Mouse (Mus musculus): ENCODE measurements around the gene BC035044. TPM values are rescaled to one million over a fixed set of nuclear protein-coding genes. Genes with fewer than 3 reads are reported as not detected.
"Not testable (repeated sequence)": the region's sequence is repeated elsewhere in the genome, so short reads cannot be mapped to it uniquely, and the experiment has no call there.

BC035044 gene
- polyA plus RNA-seq, 1 experiment = 16.3 TPM

DNA sequence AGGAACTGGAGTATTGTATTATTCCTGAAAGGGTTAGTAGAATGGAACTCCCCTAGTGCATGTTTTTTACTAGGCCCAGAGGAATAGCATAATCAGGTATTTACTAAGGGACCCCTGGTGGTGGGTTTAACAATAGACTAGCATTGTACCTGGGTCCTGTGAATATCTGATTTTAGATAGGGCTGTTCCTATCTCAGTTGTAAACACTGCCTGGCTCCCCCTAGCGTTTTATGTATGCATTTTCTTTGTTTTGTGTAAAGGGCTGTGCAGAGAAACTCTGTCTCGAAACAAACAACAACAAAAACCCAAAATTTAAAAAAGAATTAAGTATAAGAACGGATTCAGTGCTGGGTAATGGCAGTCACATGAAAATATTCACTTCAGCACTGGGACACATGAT is 83.9 kb downstream of the BC035044 start:
- no peak for TF ChIP-seq POLR2A (IDR thresholded peaks at IDR 0.05; ENCODE audit: low read depth, low read length)
- TF ChIP-seq CTCF (IDR thresholded peaks at IDR 0.05; ENCODE audit: extremely low read depth, insufficient read depth, insufficient read length, insufficient replicate concordance) = no peak
- DNase-seq (ENCODE audit: low read depth in 1 of 2, low spot score in 2 of 2) = no peak
- Histone ChIP-seq H3K27ac (ENCODE audit: insufficient read depth, low read length) (no peak overlapping the region), H3K4me1 (ENCODE audit: control insufficient read depth, insufficient read depth, insufficient read length) (peaks cover 5% of the 10 kb centered on the region; the same call in 1 of the 2 replicates), H3K36me3 (ENCODE audit: control insufficient read depth, insufficient read depth, low read length) (no peaks in the 10 kb centered on the region), H3K27me3 (ENCODE audit: control insufficient read depth, insufficient read depth, low read length) (no peaks in the 10 kb centered on the region), H3K4me3 (ENCODE audit: extremely low read depth, insufficient read depth, insufficient read length) (no peak overlapping the region)
- 71% methylated on average over 3 of the region's 3 CpGs for WGBS

DNA sequence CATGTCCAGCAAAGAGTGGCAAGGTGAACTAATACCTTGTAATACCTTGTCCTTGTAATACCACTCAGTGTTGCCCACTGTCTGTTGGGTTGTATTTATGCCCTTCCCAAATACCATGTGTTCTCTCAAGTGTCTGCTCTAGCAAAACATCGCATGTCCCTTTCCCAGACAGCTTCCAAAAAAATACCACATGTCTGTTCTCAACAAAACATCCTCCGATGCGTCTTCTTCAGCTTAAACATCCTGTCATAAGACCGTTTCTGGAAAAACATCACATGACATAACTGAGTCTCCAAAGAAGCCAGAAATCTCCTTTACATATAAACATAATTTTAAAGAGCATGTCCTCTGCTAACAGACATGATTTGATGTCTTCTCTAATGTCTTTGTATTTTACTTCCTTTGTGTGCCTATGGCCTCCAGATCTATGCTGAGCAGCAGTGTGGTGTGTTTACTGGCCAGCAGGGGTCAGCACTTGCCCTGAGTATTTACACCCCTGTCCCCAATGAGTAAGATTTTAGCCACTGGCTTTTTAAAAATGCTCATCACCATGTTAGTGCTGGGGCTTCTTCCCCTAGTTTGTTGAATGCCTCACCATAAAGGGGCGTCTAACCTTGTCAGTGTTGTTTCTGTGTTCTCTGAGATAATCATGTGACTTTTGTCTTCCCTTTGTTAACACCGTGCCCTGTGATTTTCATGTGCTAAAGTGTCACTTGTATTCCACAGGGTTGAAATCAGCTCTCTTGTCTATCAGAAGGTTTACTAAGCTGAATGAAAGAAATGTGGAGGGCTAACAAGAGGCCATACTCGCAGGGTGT is 85.9 kb downstream of the BC035044 start:
- WGBS = 74% methylated on average over 7 of the region's 7 CpGs
- H3K4me3 ChIP-seq (ENCODE audit: extremely low read depth, insufficient read depth, insufficient read length); H3K36me3 ChIP-seq (ENCODE audit: control insufficient read depth, insufficient read depth, low read length); H3K4me1 ChIP-seq (ENCODE audit: control insufficient read depth, insufficient read depth, insufficient read length); H3K27ac ChIP-seq (ENCODE audit: insufficient read depth, low read length); H3K27me3 ChIP-seq (ENCODE audit: control insufficient read depth, insufficient read depth, low read length): not testable (repeated sequence)
- peak; percentile 63 to 71 for DNase-seq (ENCODE audit: low read depth in 1 of 2, low spot score in 2 of 2)
- peak; percentile 27; the same call in 1 of the 2 replicates for TF ChIP-seq CTCF (IDR thresholded peaks at IDR 0.05; ENCODE audit: extremely low read depth, insufficient read depth, insufficient read length, insufficient replicate concordance)

DNA sequence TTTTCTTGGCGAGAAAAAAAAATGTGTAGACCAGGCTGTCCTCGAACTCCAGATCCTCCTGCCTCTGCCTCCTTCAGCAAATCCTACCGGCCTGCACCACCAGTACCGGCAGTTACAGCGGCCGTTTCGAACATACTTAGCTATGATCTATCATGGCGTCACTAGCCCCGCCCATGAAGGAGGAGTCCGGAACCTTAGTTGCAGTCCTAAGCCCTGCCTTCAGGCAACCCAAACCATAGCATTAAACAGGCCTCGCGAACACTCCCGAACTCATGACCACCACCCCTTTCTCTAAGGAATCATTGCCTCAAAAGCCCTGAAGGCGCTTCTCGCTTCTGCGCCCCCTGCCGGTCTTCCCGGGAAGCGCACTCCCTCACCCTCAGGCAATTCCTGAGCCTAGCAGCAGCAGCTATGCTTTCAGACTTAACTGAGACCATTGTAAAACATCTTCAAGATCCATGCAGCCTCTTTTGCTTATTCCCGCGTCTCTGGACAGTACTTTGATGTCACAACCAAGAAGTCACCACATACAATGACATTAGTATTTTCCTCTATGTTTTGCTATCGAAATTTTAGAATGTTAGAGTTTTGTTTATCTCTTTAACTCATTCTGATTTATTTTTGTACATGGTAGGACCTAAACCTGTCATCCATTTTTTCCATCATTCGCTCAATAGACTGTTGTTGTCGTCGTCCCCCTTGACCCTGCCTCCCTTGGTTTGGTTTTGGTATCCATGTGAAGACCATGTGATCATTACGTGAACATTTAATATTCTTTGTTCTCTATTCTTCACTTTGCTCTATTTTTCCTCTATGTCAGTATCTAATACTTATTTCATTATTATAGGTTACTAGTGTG is 87.7 kb downstream of the BC035044 start:
- H3K36me3 ChIP-seq (ENCODE audit: control insufficient read depth, insufficient read depth, low read length) = no peaks in the 10 kb centered on the region
- TF ChIP-seq CTCF (IDR thresholded peaks at IDR 0.05; ENCODE audit: extremely low read depth, insufficient read depth, insufficient read length, insufficient replicate concordance) (peak; percentile 93), POLR2A (IDR thresholded peaks at IDR 0.05; ENCODE audit: low read depth, low read length) (no peak)
- peak; percentile 86 to 97 for DNase-seq (ENCODE audit: low read depth in 1 of 2, low spot score in 2 of 2)
- H3K4me3 ChIP-seq (ENCODE audit: extremely low read depth, insufficient read depth, insufficient read length) = peak overlapping the region; percentile 42; the same call in 1 of the 2 replicates
- H3K4me1 ChIP-seq (ENCODE audit: control insufficient read depth, insufficient read depth, insufficient read length) = peaks cover 7% of the 10 kb centered on the region; the same call in 1 of the 2 replicates
- H3K27ac ChIP-seq (ENCODE audit: insufficient read depth, low read length) = no peak overlapping the region
- 8% methylated on average over 26 of the region's 26 CpGs for WGBS
- H3K27me3 ChIP-seq (ENCODE audit: control insufficient read depth, insufficient read depth, low read length) = no peaks in the 10 kb centered on the region

DNA sequence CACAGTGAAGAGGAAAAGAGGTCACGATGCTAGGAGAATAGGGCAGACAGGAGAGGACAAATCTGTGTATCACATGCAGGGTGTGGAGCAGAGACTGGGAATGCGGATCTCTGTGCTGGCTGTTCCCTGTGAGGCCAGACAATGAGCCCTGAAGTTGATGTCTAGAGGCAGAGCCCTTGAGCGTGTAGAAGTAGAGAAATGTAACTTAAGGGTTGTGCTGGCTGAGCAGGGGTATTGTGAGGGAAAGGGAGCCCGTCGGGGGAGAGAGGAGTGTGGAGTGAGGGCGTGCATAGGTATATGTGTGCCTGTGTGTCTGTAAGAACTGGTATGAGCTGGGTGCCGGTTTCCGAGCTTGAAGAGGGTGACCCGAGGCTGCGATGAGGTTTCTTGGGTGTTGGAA is 88.4 kb downstream of the BC035044 start:
- Histone ChIP-seq H3K27me3 (ENCODE audit: control insufficient read depth, insufficient read depth, low read length) (no peaks in the 10 kb centered on the region), H3K27ac (ENCODE audit: insufficient read depth, low read length) (peak overlapping the region; percentile 53; the same call in 1 of the 2 replicates), H3K4me3 (ENCODE audit: extremely low read depth, insufficient read depth, insufficient read length) (peak overlapping the region; percentile 42; the same call in 1 of the 2 replicates), H3K36me3 (ENCODE audit: control insufficient read depth, insufficient read depth, low read length) (no peaks in the 10 kb centered on the region), H3K4me1 (ENCODE audit: control insufficient read depth, insufficient read depth, insufficient read length) (peaks cover 12% of the 10 kb centered on the region; the same call in 1 of the 2 replicates)
- TF ChIP-seq CTCF (IDR thresholded peaks at IDR 0.05; ENCODE audit: extremely low read depth, insufficient read depth, insufficient read length, insufficient replicate concordance) (no peak), POLR2A (IDR thresholded peaks at IDR 0.05; ENCODE audit: low read depth, low read length) (no peak)
- 23% methylated on average over 10 of the region's 10 CpGs for WGBS
- DNase-seq (ENCODE audit: low read depth in 1 of 2, low spot score in 2 of 2) = peak in 1 of 2 experiments; percentile 40

DNA sequence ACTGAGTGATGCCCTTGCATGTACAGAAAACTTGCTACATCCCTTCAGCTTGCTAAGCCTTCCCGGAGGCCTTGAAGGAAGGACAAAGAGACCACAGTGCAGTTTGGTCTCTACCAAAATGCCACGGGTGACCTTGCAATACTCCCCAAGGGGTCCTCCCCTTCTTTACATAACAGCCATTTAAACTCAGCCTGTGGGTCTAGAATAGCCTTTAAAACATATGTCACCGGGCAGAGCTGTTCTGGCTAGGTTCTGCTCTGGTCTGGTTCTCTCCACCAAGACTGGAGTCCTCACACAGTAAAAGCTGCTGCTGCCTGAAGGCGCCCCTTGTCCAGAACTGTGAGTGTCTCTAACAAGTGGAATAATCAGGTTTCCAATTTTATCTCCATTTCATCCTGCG is 90.2 kb downstream of the BC035044 start:
- H3K27me3 ChIP-seq (ENCODE audit: control insufficient read depth, insufficient read depth, low read length); H3K36me3 ChIP-seq (ENCODE audit: control insufficient read depth, insufficient read depth, low read length); H3K27ac ChIP-seq (ENCODE audit: insufficient read depth, low read length); H3K4me3 ChIP-seq (ENCODE audit: extremely low read depth, insufficient read depth, insufficient read length); DNase-seq (ENCODE audit: low read depth in 1 of 2, low spot score in 2 of 2): not testable (repeated sequence)
- peaks cover 22% of the 10 kb centered on the region; the same call in 1 of the 2 replicates for H3K4me1 ChIP-seq (ENCODE audit: control insufficient read depth, insufficient read depth, insufficient read length)
- WGBS = 78% methylated on average over 5 of the region's 5 CpGs

DNA sequence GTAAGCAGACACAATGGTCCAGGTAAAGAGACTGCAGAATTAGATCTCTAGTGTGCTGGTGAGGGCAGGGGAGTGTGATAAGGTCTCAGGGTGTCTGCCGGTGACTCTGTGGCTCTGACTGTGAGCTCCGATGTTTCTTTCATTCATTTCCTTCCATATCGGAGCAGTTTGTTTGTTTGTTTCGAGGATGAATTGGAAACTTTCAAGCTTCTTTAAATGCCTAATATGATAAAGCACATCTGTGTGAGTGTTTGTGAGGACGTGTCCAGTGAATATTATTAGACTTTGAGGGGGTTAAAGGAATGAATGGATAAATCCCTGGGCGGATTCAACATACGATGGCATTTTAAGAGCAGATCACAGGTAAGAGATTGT is 91.0 kb downstream of the BC035044 start:
- 35% methylated on average over 7 of the region's 7 CpGs for WGBS
- Histone ChIP-seq H3K36me3 (ENCODE audit: control insufficient read depth, insufficient read depth, low read length) (no peaks in the 10 kb centered on the region), H3K27me3 (ENCODE audit: control insufficient read depth, insufficient read depth, low read length) (no peaks in the 10 kb centered on the region), H3K4me3 (ENCODE audit: extremely low read depth, insufficient read depth, insufficient read length) (peak overlapping the region; percentile 92), H3K4me1 (ENCODE audit: control insufficient read depth, insufficient read depth, insufficient read length) (peaks cover 22% of the 10 kb centered on the region; the same call in 1 of the 2 replicates), H3K27ac (ENCODE audit: insufficient read depth, low read length) (no peak overlapping the region)
- DNase-seq (ENCODE audit: low read depth in 1 of 2, low spot score in 2 of 2) = no peak
- no peak for TF ChIP-seq POLR2A (IDR thresholded peaks at IDR 0.05; ENCODE audit: low read depth, low read length)
- no peak for TF ChIP-seq CTCF (IDR thresholded peaks at IDR 0.05; ENCODE audit: extremely low read depth, insufficient read depth, insufficient read length, insufficient replicate concordance)
